Mouse (Mus musculus) limb, embryonic 12.5 days (tissue): ENCODE results near the gene Ppox. TPM values are rescaled to one million over a fixed set of nuclear protein-coding genes. Genes with fewer than 3 reads are reported as not detected.
"Not testable (repeated sequence)": the region's sequence is repeated elsewhere in the genome, so short reads cannot be mapped to it uniquely, and the experiment has no call there.

ENCODE experiments used
- ATAC-seq: fragments of 200-750 bp; cut with Nextera tagmentation; 2 replicates; pipeline ENCODE4 v1.8.0; 2017; ENCODE audit warnings: low read depth, moderate TSS enrichment; ENCODE audit not compliant: insufficient number of reproducible peaks, insufficient read depth, low FRiP score, low TSS enrichment
- H3K27ac ChIP-seq: fragments of 300-500 bp; sonication (generic); 2 replicates; pipeline ENCODE4 v1.5.1; 2016; ENCODE audit warnings: mild to moderate bottlenecking, moderate library complexity
- H3K27me3 ChIP-seq: fragments of 300-500 bp; sonication (generic); 2 replicates; pipeline ENCODE4 v1.6.1; 2016; ENCODE audit warnings: mild to moderate bottlenecking, moderate library complexity
- H3K36me3 ChIP-seq: fragments of 300-500 bp; sonication (generic); 2 replicates; pipeline ENCODE4 v1.6.1; 2016; ENCODE audit warnings: mild to moderate bottlenecking, moderate library complexity
- H3K4me1 ChIP-seq: fragments of 300-500 bp; sonication (generic); replicated peaks from 2 replicates; pipeline ENCODE4 v1.6.1; 2016
- H3K4me2 ChIP-seq: fragments of 300-500 bp; sonication (generic); 2 replicates; pipeline ENCODE4 v1.6.1; 2016; ENCODE audit warnings: mild to moderate bottlenecking, moderate library complexity
- H3K4me3 ChIP-seq: fragments of 300-500 bp; sonication (generic); replicated peaks from 2 replicates; pipeline ENCODE4 v1.5.1; 2016; ENCODE audit warnings: mild to moderate bottlenecking
- H3K9ac ChIP-seq: fragments of 300-500 bp; sonication (generic); replicated peaks from 2 replicates; pipeline ENCODE4 v1.6.1; 2016; ENCODE audit warnings: mild to moderate bottlenecking, moderate library complexity
- H3K9me3 ChIP-seq: fragments of 300-500 bp; sonication (generic); 2 replicates; pipeline ENCODE4 v1.6.1; 2016; ENCODE audit warnings: mild to moderate bottlenecking, moderate library complexity
- WGBS: fragments of 180-500 bp; shearing (Covaris S2); methylation state at CpG from one replicate; pipeline ENCODE4 v1.1.7; 2016; 5-methylcytosine and 5-hydroxymethylcytosine counted together
- polyA plus RNA-seq: library from polyadenylated mRNA; unstranded; fragments of >200 nt; fragmentation: Nextera tagmentation; extraction: Ambion mirVana; gene quantifications from 2 replicates; pipeline ENCODE4 v1.2.1, GENCODE M21; 2016

Gene Ppox
- polyA plus RNA-seq: 71.9 and 75.9 TPM in 2 replicates

GRCm38 (mm10) chr1:171280916-171281527 is at the start of gene Ppox:
TSS of gene Ppox (minus strand) at chr1:171281186.
- Histone ChIP-seq H3K9me3 (no peaks in the 10 kb centered on the region), H3K36me3 (peaks cover 69% of the 10 kb centered on the region), H3K4me1 (peaks cover 15% of the 10 kb centered on the region), H3K4me2 (peak within 1 kb of the TSS; percentile 93), H3K27ac (peak within 1 kb of the TSS; percentile 90), H3K4me3 (peak within 1 kb of the TSS; percentile 61), H3K27me3 (no peaks in the 10 kb centered on the region), H3K9ac (peak within 1 kb of the TSS; percentile 79)
- ATAC-seq: peak; percentile 98
- under 1% methylated on average over 26 of the region's 26 CpGs for whole genome bisulfite sequencing

- WGBS: under 1% methylated on average over 4 of the region's 4 CpGs
- H3K4me2 ChIP-seq: peak overlapping the region; percentile 86
- peak overlapping the region; percentile 77 for H3K4me3 ChIP-seq
- peak overlapping the region; percentile 99 for H3K27ac ChIP-seq
- ATAC-seq: peak; percentile 19; the same call in 1 of the 2 replicates
- peaks cover 25% of the 10 kb centered on the region for H3K4me1 ChIP-seq
- H3K27me3 ChIP-seq: no peaks in the 10 kb centered on the region
- peaks cover 23% of the 10 kb centered on the region; the same call in 1 of the 2 replicates for H3K36me3 ChIP-seq
- H3K9me3 ChIP-seq: no peaks in the 10 kb centered on the region
- peak overlapping the region; percentile 93 for H3K9ac ChIP-seq
Measured at GRCm38 (mm10) chr1:171330216-171330560, 49.2 kb upstream of the Ppox start.

- WGBS: under 1% methylated on average over 50 of the region's 61 CpGs
- peak overlapping the region; percentile 77 for H3K4me3 ChIP-seq
- peak overlapping the region; percentile 93 for H3K9ac ChIP-seq
- H3K4me1 ChIP-seq: peaks cover 25% of the 10 kb centered on the region
- peak overlapping the region; percentile 99 for H3K27ac ChIP-seq
- ATAC-seq: peak; percentile 87
- H3K27me3 ChIP-seq: no peaks in the 10 kb centered on the region
- H3K36me3 ChIP-seq: peaks cover 20% of the 10 kb centered on the region; the same call in 1 of the 2 replicates
- H3K9me3 ChIP-seq: no peaks in the 10 kb centered on the region
- H3K4me2 ChIP-seq: peak overlapping the region; percentile 86
Measured at GRCm38 (mm10) chr1:171329433-171330215, 48.6 kb upstream of the Ppox start.

- H3K9ac ChIP-seq: peak within 1 kb of the TSS; percentile 93
- H3K4me1 ChIP-seq: peaks cover 25% of the 10 kb centered on the region
- peak; percentile 89 for ATAC-seq
- peak within 1 kb of the TSS; percentile 86 for H3K4me2 ChIP-seq
- peak within 1 kb of the TSS; percentile 77 for H3K4me3 ChIP-seq
- H3K9me3 ChIP-seq: no peaks in the 10 kb centered on the region
- WGBS: under 1% methylated on average over 38 of the region's 48 CpGs
- peaks cover 14% of the 10 kb centered on the region; the same call in 1 of the 2 replicates for H3K36me3 ChIP-seq
- H3K27me3 ChIP-seq: no peaks in the 10 kb centered on the region
- H3K27ac ChIP-seq: peak within 1 kb of the TSS; percentile 99
Measured at GRCm38 (mm10) chr1:171328839-171329432, 48.0 kb upstream of the Ppox start, which contains the start of gene Dedd. TSS of gene Dedd (plus strand) at chr1:171329145.

- Histone ChIP-seq H3K36me3 (peaks cover 9% of the 10 kb centered on the region; the same call in 1 of the 2 replicates), H3K4me2 (peak overlapping the region; percentile 86), H3K4me1 (peaks cover 25% of the 10 kb centered on the region), H3K27me3 (no peaks in the 10 kb centered on the region), H3K4me3 (peak overlapping the region; percentile 77), H3K27ac (peak overlapping the region; percentile 99), H3K9me3 (no peaks in the 10 kb centered on the region), H3K9ac (peak overlapping the region; percentile 93)
- no peak for ATAC-seq
- 37% methylated on average over 9 of the region's 9 CpGs for WGBS
Measured at GRCm38 (mm10) chr1:171328244-171328643, 47.3 kb upstream of the Ppox start.

- H3K27ac ChIP-seq, H3K4me2 ChIP-seq, H3K9me3 ChIP-seq, ATAC-seq, H3K27me3 ChIP-seq, H3K36me3 ChIP-seq, H3K4me3 ChIP-seq, H3K9ac ChIP-seq: not testable (repeated sequence)
- H3K4me1 ChIP-seq: peaks cover 25% of the 10 kb centered on the region
- WGBS: 89% methylated on average over 4 of the region's 4 CpGs
Measured at GRCm38 (mm10) chr1:171326588-171326987, 45.6 kb upstream of the Ppox start.

- peaks cover 16% of the 10 kb centered on the region for H3K4me1 ChIP-seq
- no peak overlapping the region for H3K4me2 ChIP-seq
- H3K27me3 ChIP-seq: no peaks in the 10 kb centered on the region
- no peak overlapping the region for H3K9ac ChIP-seq
- H3K9me3 ChIP-seq: no peaks in the 10 kb centered on the region
- ATAC-seq: no peak
- no peak overlapping the region for H3K4me3 ChIP-seq
- 79% methylated on average over 2 of the region's 2 CpGs for WGBS
- no peaks in the 10 kb centered on the region; the same call in 1 of the 2 replicates for H3K36me3 ChIP-seq
- no peak overlapping the region for H3K27ac ChIP-seq
Measured at GRCm38 (mm10) chr1:171325571-171325970, 44.6 kb upstream of the Ppox start.

GRCm38 (mm10) chr1:171322012-171322411 is 41.0 kb upstream of the Ppox start:
- Histone ChIP-seq H3K27me3 (no peaks in the 10 kb centered on the region), H3K4me2 (no peak overlapping the region), H3K4me1 (no peaks in the 10 kb centered on the region), H3K27ac (no peak overlapping the region), H3K9ac (no peak overlapping the region), H3K4me3 (no peak overlapping the region), H3K36me3 (no peaks in the 10 kb centered on the region; the same call in 1 of the 2 replicates), H3K9me3 (no peaks in the 10 kb centered on the region)
- peak; percentile 52; the same call in 1 of the 2 replicates for ATAC-seq
- WGBS: 88% methylated on average over 1 of the region's 1 CpGs

- H3K4me3 ChIP-seq: no peak overlapping the region
- H3K27ac ChIP-seq: no peak overlapping the region
- H3K27me3 ChIP-seq: no peaks in the 10 kb centered on the region
- H3K9ac ChIP-seq: no peak overlapping the region
- no peak for ATAC-seq
- H3K36me3 ChIP-seq: no peaks in the 10 kb centered on the region; the same call in 1 of the 2 replicates
- no peak overlapping the region for H3K4me2 ChIP-seq
- no peaks in the 10 kb centered on the region for H3K9me3 ChIP-seq
- H3K4me1 ChIP-seq: no peaks in the 10 kb centered on the region
Measured at GRCm38 (mm10) chr1:171321415-171321814, 40.4 kb upstream of the Ppox start.

GRCm38 (mm10) chr1:171320151-171320550 is 39.2 kb upstream of the Ppox start:
- ATAC-seq: no peak
- Histone ChIP-seq H3K4me2 (peak overlapping the region; percentile 9; the same call in 1 of the 2 replicates), H3K36me3 (no peaks in the 10 kb centered on the region; the same call in 1 of the 2 replicates), H3K4me3 (no peak overlapping the region), H3K4me1 (no peaks in the 10 kb centered on the region), H3K27ac (no peak overlapping the region), H3K27me3 (no peaks in the 10 kb centered on the region), H3K9ac (no peak overlapping the region), H3K9me3 (0 out of 2 replicates have a peak, but pooled peaks cover 6% of the 10 kb centered on the region)
- 15% methylated on average over 5 of the region's 5 CpGs for WGBS

GRCm38 (mm10) chr1:171319748-171320147 is 38.8 kb upstream of the Ppox start:
- Histone ChIP-seq H3K27me3 (no peaks in the 10 kb centered on the region), H3K36me3 (no peaks in the 10 kb centered on the region; the same call in 1 of the 2 replicates), H3K4me1 (no peaks in the 10 kb centered on the region), H3K9me3 (0 out of 2 replicates have a peak, but pooled peaks cover 6% of the 10 kb centered on the region), H3K27ac (no peak overlapping the region), H3K9ac (no peak overlapping the region), H3K4me3 (no peak overlapping the region), H3K4me2 (peak overlapping the region; percentile 9)
- WGBS: 22% methylated on average over 7 of the region's 7 CpGs
- ATAC-seq: no peak
